Mouse (Mus musculus): ENCODE measurements around the gene Zfr2.
"Not testable (repeated sequence)": the region's sequence is repeated elsewhere in the genome, so short reads cannot be mapped to it uniquely, and the experiment has no call there.

DNA sequence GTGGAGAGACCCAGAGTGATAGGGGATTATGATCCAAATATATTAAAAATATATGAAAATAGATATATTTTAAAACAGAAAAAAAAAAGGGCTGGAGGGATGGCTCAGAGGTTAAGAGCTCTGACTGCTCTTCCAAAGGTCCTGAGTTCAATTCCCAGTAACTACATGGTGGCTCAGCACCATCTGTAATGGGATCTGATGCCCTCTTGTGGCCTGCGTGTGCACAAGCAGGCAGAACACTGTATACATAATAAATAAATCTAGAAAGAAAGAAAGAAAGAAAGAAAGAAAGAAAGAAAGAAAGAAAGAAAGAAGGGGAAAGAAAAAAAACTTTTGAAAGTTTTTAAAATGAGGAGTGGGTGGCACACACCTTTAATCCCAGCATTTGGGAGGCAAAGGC lies 15.7 kb upstream of the Zfr2 start:
- peak; percentile 44 to 69 (median 60) for TF ChIP-seq CTCF (IDR thresholded peaks at IDR 0.05 in 2 of 3, conservative IDR thresholded peaks at IDR 0.05 in 1 of 3; ENCODE audit: control insufficient read depth in 1 of 3, insufficient read depth in 1 of 3, low read depth in 2 of 3, low read length in 3 of 3, poor library complexity in 1 of 3, severe bottlenecking in 1 of 3)
- TF ChIP-seq TAL1 (IDR thresholded peaks at IDR 0.05; ENCODE audit: low read length); KAT2A (conservative IDR thresholded peaks at IDR 0.05; ENCODE audit: low read depth, low read length); MYC (IDR thresholded peaks at IDR 0.05; ENCODE audit: low read depth, low read length); JUND (IDR thresholded peaks at IDR 0.05; ENCODE audit: low read depth, low read length); POLR2A (IDR thresholded peaks at IDR 0.05; ENCODE audit: control insufficient read depth in 1 of 2, insufficient read depth in 1 of 2, low read depth in 1 of 2, low read length in 2 of 2, poor library complexity in 1 of 2); TCF12 (IDR thresholded peaks at IDR 0.05; ENCODE audit: low read depth, low read length); EP300 (IDR thresholded peaks at IDR 0.05; ENCODE audit: low read depth in 1 of 2, low read length in 2 of 2); GABPA (IDR thresholded peaks at IDR 0.05; ENCODE audit: low read depth, low read length); GATA1 (IDR thresholded peaks at IDR 0.05; ENCODE audit: low read depth, low read length); ELF1 (IDR thresholded peaks at IDR 0.05; ENCODE audit: low read depth, low read length); E2F4 (IDR thresholded peaks at IDR 0.05; ENCODE audit: borderline replicate concordance, low read depth, low read length): not testable (repeated sequence)
- peak; percentile 24; the same call in 1 of the 2 replicates for TF ChIP-seq ZC3H11A (IDR thresholded peaks at IDR 0.05; ENCODE audit: low read depth, low read length)

Data from MEL (cell line).